Mouse (Mus musculus) heart, embryonic 11.5 days (tissue): ENCODE results near the gene Ddx58. TPM values are rescaled to one million over a fixed set of nuclear protein-coding genes. Genes with fewer than 3 reads are reported as not detected.

Experiments
- ATAC-seq: fragments of 200-750 bp; cut with Nextera tagmentation; replicated peaks from 2 replicates; pipeline ENCODE4 v1.8.0; 2017; ENCODE audit warnings: moderate library complexity; ENCODE audit not compliant: insufficient number of reproducible peaks, low FRiP score, low TSS enrichment
- H3K27ac ChIP-seq: fragments of 300-500 bp; sonication (generic); 2 replicates; pipeline ENCODE4 v1.5.1; 2014; ENCODE audit warnings: mild to moderate bottlenecking, low read depth, low read length
- H3K27me3 ChIP-seq: fragments of 300-500 bp; sonication (generic); 2 replicates; pipeline ENCODE4 v1.6.1; 2014; ENCODE audit warnings: mild to moderate bottlenecking, low read length, mixed read lengths; ENCODE audit not compliant: control insufficient read depth, insufficient read depth
- H3K36me3 ChIP-seq: fragments of 300-500 bp; sonication (generic); 2 replicates; pipeline ENCODE4 v1.6.1; 2014; ENCODE audit warnings: mild to moderate bottlenecking, low read length, moderate library complexity, mixed read lengths; ENCODE audit not compliant: control insufficient read depth, insufficient read depth
- H3K4me1 ChIP-seq: fragments of 300-500 bp; sonication (generic); 2 replicates; pipeline ENCODE4 v1.6.1; 2014; ENCODE audit warnings: low read length; ENCODE audit not compliant: control insufficient read depth, insufficient read depth
- H3K4me2 ChIP-seq: fragments of 300-500 bp; sonication (generic); 2 replicates; pipeline ENCODE4 v1.6.1; 2014; ENCODE audit warnings: mild to moderate bottlenecking, moderate library complexity
- H3K4me3 ChIP-seq: fragments of 300-500 bp; sonication (generic); 2 replicates; pipeline ENCODE4 v1.5.1; 2014; ENCODE audit warnings: low read depth, low read length
- H3K9ac ChIP-seq: fragments of 300-500 bp; sonication (generic); 2 replicates; pipeline ENCODE4 v1.6.1; 2014; ENCODE audit warnings: mild to moderate bottlenecking, low read depth, low read length, moderate library complexity
- H3K9me3 ChIP-seq: fragments of 300-500 bp; sonication (generic); replicated peaks from 2 replicates; pipeline ENCODE4 v1.6.1; 2016; ENCODE audit warnings: low read length; ENCODE audit not compliant: control insufficient read depth
- WGBS: fragments of 180-500 bp; shearing (Covaris S2); extraction: QIAGEN DNeasy Blood & Tissue Kit; methylation state at CpG from one replicate; pipeline ENCODE4 v1.1.7; 2014; ENCODE audit not compliant: insufficient replicate concordance; 5-methylcytosine and 5-hydroxymethylcytosine counted together
- polyA plus RNA-seq: library from polyadenylated mRNA; unstranded; fragments of >200 nt; fragmentation: Nextera tagmentation; extraction: Ambion mirVana; gene quantifications from 2 replicates; pipeline ENCODE4 v1.2.1, GENCODE M21; 2014

Ddx58 gene
- polyA plus RNA-seq, 1 experiment from 2014 or later = 5.8 TPM

- H3K4me2 ChIP-seq = no peak overlapping the region
- H3K4me1 ChIP-seq = peaks cover 13% of the 10 kb centered on the region; the same call in 1 of the 2 replicates
- WGBS = 88% methylated on average over 8 of the region's 8 CpGs
- H3K27me3 ChIP-seq = no peaks in the 10 kb centered on the region
- 0 out of 2 replicates have a peak, but pooled peaks cover 3% of the 10 kb centered on the region for H3K36me3 ChIP-seq
- no peak overlapping the region for H3K27ac ChIP-seq
- no peak overlapping the region for H3K4me3 ChIP-seq
- no peak overlapping the region for H3K9ac ChIP-seq
- no peak for ATAC-seq
- 0 out of 2 replicates have a peak, but pooled peaks cover 3% of the 10 kb centered on the region for H3K9me3 ChIP-seq
Measured at GRCm38 (mm10) chr4:40160591-40161434, 78.8 kb downstream of the Ddx58 start.

GRCm38 (mm10) chr4:40158224-40158540 is 81.4 kb downstream of the Ddx58 start:
- 89% methylated on average over 5 of the region's 5 CpGs for WGBS
- H3K4me3 ChIP-seq = no peak overlapping the region
- no peak overlapping the region for H3K27ac ChIP-seq
- no peaks in the 10 kb centered on the region for H3K36me3 ChIP-seq
- no peaks in the 10 kb centered on the region for H3K27me3 ChIP-seq
- H3K9ac ChIP-seq = no peak overlapping the region
- H3K9me3 ChIP-seq = 0 out of 2 replicates have a peak, but pooled peaks cover 3% of the 10 kb centered on the region
- H3K4me1 ChIP-seq = peaks cover 13% of the 10 kb centered on the region; the same call in 1 of the 2 replicates
- H3K4me2 ChIP-seq = no peak overlapping the region
- ATAC-seq = no peak

- no peak overlapping the region for H3K4me3 ChIP-seq
- WGBS = 71% methylated on average over 5 of the region's 5 CpGs
- no peak overlapping the region for H3K27ac ChIP-seq
- no peak overlapping the region for H3K4me2 ChIP-seq
- H3K9ac ChIP-seq = no peak overlapping the region
- H3K9me3 ChIP-seq = 0 out of 2 replicates have a peak, but pooled peaks cover 3% of the 10 kb centered on the region
- ATAC-seq = no peak
- H3K36me3 ChIP-seq = no peaks in the 10 kb centered on the region
- H3K27me3 ChIP-seq = no peaks in the 10 kb centered on the region
- H3K4me1 ChIP-seq = peaks cover 13% of the 10 kb centered on the region; the same call in 1 of the 2 replicates
Measured at GRCm38 (mm10) chr4:40157500-40158223, 82.0 kb downstream of the Ddx58 start.

- Histone ChIP-seq H3K4me3 (no peak overlapping the region), H3K9me3 (0 out of 2 replicates have a peak, but pooled peaks cover 3% of the 10 kb centered on the region), H3K9ac (no peak overlapping the region), H3K4me2 (no peak overlapping the region), H3K27me3 (no peaks in the 10 kb centered on the region), H3K36me3 (no peaks in the 10 kb centered on the region), H3K4me1 (peaks cover 13% of the 10 kb centered on the region; the same call in 1 of the 2 replicates), H3K27ac (no peak overlapping the region)
- ATAC-seq = no peak
- WGBS = 69% methylated on average over 18 of the region's 18 CpGs
Measured at GRCm38 (mm10) chr4:40156582-40157499, 82.8 kb downstream of the Ddx58 start.

GRCm38 (mm10) chr4:40156153-40156552 is 83.5 kb downstream of the Ddx58 start:
- Histone ChIP-seq H3K9me3 (0 out of 2 replicates have a peak, but pooled peaks cover 3% of the 10 kb centered on the region), H3K4me3 (no peak overlapping the region), H3K9ac (no peak overlapping the region), H3K4me2 (no peak overlapping the region), H3K36me3 (no peaks in the 10 kb centered on the region), H3K27me3 (no peaks in the 10 kb centered on the region), H3K27ac (no peak overlapping the region), H3K4me1 (peaks cover 13% of the 10 kb centered on the region; the same call in 1 of the 2 replicates)
- no peak for ATAC-seq
- 40% methylated on average over 2 of the region's 2 CpGs for WGBS

GRCm38 (mm10) chr4:40155467-40155999 is 84.1 kb downstream of the Ddx58 start:
- H3K4me2 ChIP-seq = no peak overlapping the region
- no peak overlapping the region for H3K9ac ChIP-seq
- H3K27ac ChIP-seq = no peak overlapping the region
- H3K4me3 ChIP-seq = no peak overlapping the region
- H3K4me1 ChIP-seq = peaks cover 13% of the 10 kb centered on the region; the same call in 1 of the 2 replicates
- 87% methylated on average over 13 of the region's 13 CpGs for WGBS
- no peaks in the 10 kb centered on the region for H3K27me3 ChIP-seq
- ATAC-seq = no peak
- H3K36me3 ChIP-seq = no peaks in the 10 kb centered on the region
- no peaks in the 10 kb centered on the region for H3K9me3 ChIP-seq

GRCm38 (mm10) chr4:40154751-40155150 is 84.9 kb downstream of the Ddx58 start:
- no peak for ATAC-seq
- H3K27ac ChIP-seq = no peak overlapping the region
- WGBS = 85% methylated on average over 4 of the region's 4 CpGs

More at GRCm38 (mm10) chr4:40154751-40155150, 84.9 kb downstream of the Ddx58 start:
- no peaks in the 10 kb centered on the region for H3K36me3 ChIP-seq
- no peak overlapping the region for H3K4me3 ChIP-seq
- peaks cover 13% of the 10 kb centered on the region; the same call in 1 of the 2 replicates for H3K4me1 ChIP-seq
- H3K4me2 ChIP-seq = no peak overlapping the region
- H3K27me3 ChIP-seq = no peaks in the 10 kb centered on the region
- no peaks in the 10 kb centered on the region for H3K9me3 ChIP-seq
- no peak overlapping the region for H3K9ac ChIP-seq
